Mouse (Mus musculus) stomach, postnatal 0 days (tissue): ENCODE data around the gene Rps21.

Experiments
- CTCF ChIP-seq: IDR thresholded peaks from 2 replicates; pipeline ENCODE4 v1.5.1; 2016; ENCODE audit warnings: antibody characterized with exemption, low read depth, mild to moderate bottlenecking, moderate library complexity
- EP300 ChIP-seq: optimal IDR thresholded peaks from 2 replicates; pipeline ENCODE3; 2016; ENCODE audit warnings: antibody characterized with exemption

- TF ChIP-seq EP300 (no peak), CTCF (no peak)
These were observed 43.1 kb downstream of the Rps21 start for GRCm38 (mm10) chr2:180300252-180300651.
